Mouse (Mus musculus): Measurements from ENCODE around the gene Pard6a. TPM values are rescaled to one million over a fixed set of nuclear protein-coding genes. Genes with fewer than 3 reads are reported as not detected.

Pard6a gene
- 18.7 and 19.6 TPM in 2 replicates for polyA plus RNA-seq (2015; fragmentation: Nextera tagmentation; extraction: Ambion mirVana)

DNA sequence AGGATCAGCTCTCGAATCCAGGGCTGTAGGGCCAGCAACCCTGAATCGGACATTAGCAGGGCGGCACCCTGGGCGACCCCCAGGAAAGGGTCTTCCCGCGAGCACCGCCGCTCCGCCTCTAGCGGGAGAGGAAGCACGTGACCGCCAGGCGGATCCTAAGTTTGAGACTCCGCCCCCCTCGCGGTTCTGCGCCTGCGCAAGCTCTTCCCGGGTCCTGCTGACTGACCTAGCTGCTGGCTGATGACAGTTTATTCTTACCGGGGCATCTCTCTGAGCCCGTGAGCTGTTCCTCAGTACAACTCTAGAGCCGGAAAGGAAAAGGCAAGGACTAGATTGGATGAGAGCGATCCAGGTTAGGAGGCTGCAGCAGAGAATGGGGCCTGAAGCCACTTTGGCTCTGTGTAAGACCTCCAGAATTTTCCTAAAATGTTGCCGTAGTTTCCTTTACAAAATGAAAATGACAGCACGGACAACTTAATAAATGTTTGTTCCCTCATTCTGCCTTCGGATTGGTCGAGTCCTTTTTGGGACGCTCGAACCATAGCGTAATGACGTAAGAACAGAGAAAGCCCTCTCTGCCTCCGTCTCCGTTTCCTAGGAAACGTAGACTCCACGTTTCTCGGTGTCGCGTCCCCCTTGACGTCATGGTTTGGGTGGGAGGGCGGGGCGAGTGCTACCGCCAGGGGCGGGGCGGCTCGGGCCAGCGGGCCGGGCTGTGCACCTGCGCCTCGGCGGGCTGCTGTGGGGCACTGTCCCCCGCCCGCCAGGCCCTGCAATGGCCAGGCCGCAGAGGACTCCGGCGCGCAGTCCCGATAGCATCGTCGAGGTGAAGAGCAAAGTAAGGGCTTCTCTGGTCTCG, at the start of gene Pard6a, which contains the start of gene Acd:
Gene Pard6a (plus strand): TSS at position 183 of the 859 bp plus-strand sequence.
Gene Acd (minus strand): TSS at position 137 of the 859 bp plus-strand sequence.
- Histone ChIP-seq H3K9ac (ENCODE audit: low read depth, low read length) (peak within 1 kb of the TSS; percentile 50), H3K4me3 (replicated peaks; ENCODE audit: low read depth, low read length) (peak within 1 kb of the TSS; percentile 51), H3K9me3 (replicated peaks; ENCODE audit: low read length) (no peaks in the 10 kb centered on the region), H3K27me3 (ENCODE audit: insufficient read depth, low read length) (no peaks in the 10 kb centered on the region), H3K27ac (peak within 1 kb of the TSS; percentile 86), H3K4me1 (replicated peaks; ENCODE audit: insufficient read depth, low read length) (peaks cover 12% of the 10 kb centered on the region; the same call in 1 of the 2 replicates), H3K36me3 (ENCODE audit: insufficient read depth, low read length) (peaks cover 6% of the 10 kb centered on the region; the same call in 1 of the 2 replicates), H3K4me2 (ENCODE audit: low read length) (peak within 1 kb of the TSS; percentile 92)
- DNase-seq (ENCODE audit: low spot score) (peak; percentile 97), ATAC-seq (replicated peaks; ENCODE audit: low FRiP score, low read depth) (peak; percentile 68)
- WGBS = under 1% methylated on average over 57 of the region's 60 CpGs
- TF ChIP-seq CTCF (IDR thresholded peaks at IDR 0.05; ENCODE audit: low read depth) = peak; percentile 23; the same call in 1 of the 2 replicates

DNA sequence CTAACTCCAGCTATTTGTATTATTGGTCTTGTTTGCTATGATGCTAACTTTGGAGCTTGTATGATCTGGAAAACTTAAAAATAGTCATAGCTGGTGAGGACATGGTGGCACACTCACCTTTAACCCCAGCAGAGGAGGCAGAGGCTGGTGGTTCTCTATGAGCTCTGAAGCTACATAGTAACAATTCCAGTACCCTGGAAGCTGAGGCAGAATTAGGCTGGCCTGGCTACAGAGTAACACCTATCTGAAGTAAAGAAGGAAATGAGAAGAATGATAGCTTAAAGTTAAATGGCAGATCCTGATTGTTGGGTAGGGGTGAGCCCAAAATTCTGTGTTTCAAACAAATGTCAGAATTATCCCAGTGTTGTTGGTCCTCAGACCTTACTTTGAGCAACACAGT, 43.3 kb upstream of the Pard6a start:
- no peak for TF ChIP-seq CTCF (IDR thresholded peaks at IDR 0.05; ENCODE audit: low read depth)
- ATAC-seq (replicated peaks; ENCODE audit: low FRiP score, low read depth) = no peak

DNA sequence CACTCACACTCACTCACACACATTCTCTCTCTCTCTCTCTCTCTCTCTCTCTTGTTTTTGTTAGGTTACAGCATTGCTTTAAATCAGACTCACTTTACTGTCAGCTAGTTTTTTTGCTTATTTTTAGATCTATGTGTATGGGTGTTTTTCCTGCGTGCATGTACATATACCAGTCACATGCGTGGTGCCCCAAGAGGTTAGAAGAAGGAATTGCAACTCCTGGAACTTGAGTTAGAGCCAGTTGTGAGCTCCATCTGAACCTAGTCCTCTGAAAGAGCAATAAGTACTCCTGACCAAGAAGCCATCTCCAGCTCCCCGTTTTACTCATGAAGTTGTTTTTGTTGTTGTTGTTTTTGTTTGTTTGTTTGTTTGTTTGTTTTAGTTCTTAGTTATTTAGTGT, 39.8 kb upstream of the Pard6a start:
- Histone ChIP-seq H3K4me1 (replicated peaks; ENCODE audit: insufficient read depth, low read length) (no peaks in the 10 kb centered on the region), H3K9ac (ENCODE audit: low read depth, low read length) (no peak overlapping the region), H3K27ac (no peak overlapping the region), H3K36me3 (ENCODE audit: insufficient read depth, low read length) (peaks cover 20% of the 10 kb centered on the region; the same call in 1 of the 2 replicates), H3K27me3 (ENCODE audit: insufficient read depth, low read length) (no peaks in the 10 kb centered on the region), H3K9me3 (replicated peaks; ENCODE audit: low read length) (no peaks in the 10 kb centered on the region), H3K4me3 (replicated peaks; ENCODE audit: low read depth, low read length) (no peak overlapping the region), H3K4me2 (ENCODE audit: low read length) (no peak overlapping the region)
- 74% methylated on average over 3 of the region's 3 CpGs for WGBS
- no peak for ATAC-seq (replicated peaks; ENCODE audit: low FRiP score, low read depth)
- peak; percentile 82 for DNase-seq (ENCODE audit: low spot score)
- peak; percentile 62 for TF ChIP-seq CTCF (IDR thresholded peaks at IDR 0.05; ENCODE audit: low read depth)

More for the DNA sequence above, 43.3 kb upstream of the Pard6a start:
- no peak for DNase-seq (ENCODE audit: low spot score)
- no peaks in the 10 kb centered on the region for H3K27me3 ChIP-seq (ENCODE audit: insufficient read depth, low read length)
- no peak overlapping the region for H3K4me2 ChIP-seq (ENCODE audit: low read length)
- H3K9me3 ChIP-seq (replicated peaks; ENCODE audit: low read length) = no peaks in the 10 kb centered on the region
- H3K9ac ChIP-seq (ENCODE audit: low read depth, low read length) = no peak overlapping the region
- H3K36me3 ChIP-seq (ENCODE audit: insufficient read depth, low read length) = 0 out of 2 replicates have a peak, but pooled peaks cover 9% of the 10 kb centered on the region
- no peak overlapping the region for H3K27ac ChIP-seq
- no peak overlapping the region for H3K4me3 ChIP-seq (replicated peaks; ENCODE audit: low read depth, low read length)
- H3K4me1 ChIP-seq (replicated peaks; ENCODE audit: insufficient read depth, low read length) = no peaks in the 10 kb centered on the region

DNA sequence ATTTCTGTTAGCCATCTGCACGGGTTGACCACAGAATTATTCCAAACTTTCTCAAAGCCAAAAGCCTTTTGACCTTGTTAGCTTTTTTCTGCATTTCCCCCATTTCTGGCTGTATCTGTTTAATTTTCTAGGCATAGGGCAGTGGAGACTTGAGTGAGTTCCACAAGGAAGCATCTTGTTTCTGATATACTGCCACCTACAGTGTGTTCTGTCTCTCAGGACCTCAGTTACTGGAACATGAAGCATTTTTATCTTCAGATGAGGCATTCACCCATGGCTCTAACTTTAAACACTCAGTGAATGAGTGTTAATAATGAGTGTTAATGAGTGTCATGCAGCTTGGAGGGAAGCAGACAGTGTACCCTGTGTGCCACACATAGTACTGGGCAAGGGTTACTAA, 23.1 kb upstream of the Pard6a start:
- peak; percentile 30; the same call in 1 of the 2 replicates for TF ChIP-seq CTCF (IDR thresholded peaks at IDR 0.05; ENCODE audit: low read depth)
- Histone ChIP-seq H3K9ac (ENCODE audit: low read depth, low read length) (no peak overlapping the region), H3K4me3 (replicated peaks; ENCODE audit: low read depth, low read length) (no peak overlapping the region), H3K36me3 (ENCODE audit: insufficient read depth, low read length) (peaks cover 68% of the 10 kb centered on the region), H3K4me1 (replicated peaks; ENCODE audit: insufficient read depth, low read length) (no peaks in the 10 kb centered on the region), H3K4me2 (ENCODE audit: low read length) (no peak overlapping the region), H3K27me3 (ENCODE audit: insufficient read depth, low read length) (no peaks in the 10 kb centered on the region), H3K27ac (no peak overlapping the region), H3K9me3 (replicated peaks; ENCODE audit: low read length) (no peaks in the 10 kb centered on the region)
- WGBS = 90% methylated on average over 1 of the region's 1 CpGs
- ATAC-seq (replicated peaks; ENCODE audit: low FRiP score, low read depth) = no peak
- DNase-seq (ENCODE audit: low spot score) = peak; percentile 26

DNA sequence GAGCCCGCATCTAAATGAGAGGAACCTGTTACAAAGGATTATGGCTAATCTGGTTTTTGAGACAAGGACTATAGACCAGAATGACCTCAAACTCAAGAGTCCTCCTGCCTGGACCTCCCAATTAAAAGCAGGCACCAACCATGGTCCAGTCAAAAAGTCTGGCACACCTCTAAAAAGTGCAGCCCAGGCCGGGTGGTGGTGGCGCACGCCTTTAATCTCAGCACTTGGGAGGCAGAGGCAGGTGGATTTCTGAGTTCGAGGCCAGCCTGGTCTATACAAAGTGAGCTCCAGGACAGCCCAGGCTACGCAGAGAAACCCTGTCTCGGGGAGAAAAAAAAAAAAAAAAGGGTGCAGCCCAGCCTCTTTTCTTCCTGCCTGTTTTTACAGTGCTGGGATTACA, 15.6 kb upstream of the Pard6a start:
- WGBS = 68% methylated on average over 7 of the region's 7 CpGs
- H3K9me3 ChIP-seq (replicated peaks; ENCODE audit: low read length) = no peaks in the 10 kb centered on the region
- no peak for ATAC-seq (replicated peaks; ENCODE audit: low FRiP score, low read depth)
- H3K36me3 ChIP-seq (ENCODE audit: insufficient read depth, low read length) = peaks cover 25% of the 10 kb centered on the region
- H3K4me3 ChIP-seq (replicated peaks; ENCODE audit: low read depth, low read length) = no peak overlapping the region
- TF ChIP-seq CTCF (IDR thresholded peaks at IDR 0.05; ENCODE audit: low read depth) = no peak
- no peaks in the 10 kb centered on the region for H3K27me3 ChIP-seq (ENCODE audit: insufficient read depth, low read length)
- no peak for DNase-seq (ENCODE audit: low spot score)
- no peak overlapping the region for H3K27ac ChIP-seq
- H3K9ac ChIP-seq (ENCODE audit: low read depth, low read length) = no peak overlapping the region
- no peaks in the 10 kb centered on the region for H3K4me1 ChIP-seq (replicated peaks; ENCODE audit: insufficient read depth, low read length)
- H3K4me2 ChIP-seq (ENCODE audit: low read length) = no peak overlapping the region

DNA sequence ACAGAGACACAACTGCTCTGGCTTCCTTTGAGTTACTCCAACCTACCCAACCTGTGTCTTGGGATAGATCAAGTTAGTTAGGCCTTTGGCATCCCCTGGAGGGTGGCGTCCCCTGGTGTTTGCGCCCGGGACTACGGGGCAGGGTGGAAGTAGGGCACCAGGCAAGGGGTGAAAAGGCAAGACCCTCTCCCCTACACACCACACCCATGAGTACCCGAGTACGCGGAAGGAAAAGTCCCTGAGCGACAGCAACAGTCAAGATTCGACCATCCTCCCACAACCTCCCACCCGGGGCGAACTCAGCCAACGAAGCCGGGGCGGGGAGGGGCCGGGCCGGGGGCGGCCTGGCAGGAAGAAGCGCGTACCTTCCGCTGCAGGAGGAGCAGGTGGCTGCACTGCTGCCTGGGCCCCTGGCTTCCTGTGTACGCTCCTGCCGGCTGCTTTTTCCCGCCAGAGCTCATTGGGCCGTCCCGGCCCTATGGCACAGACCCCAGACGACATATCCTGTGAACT, 15.1 kb upstream of the Pard6a start, which contains the start of gene Carmil2:
Gene Carmil2 (plus strand): TSS at position 479 of the 513 bp plus-strand sequence.
- Histone ChIP-seq H3K9me3 (replicated peaks; ENCODE audit: low read length) (no peaks in the 10 kb centered on the region), H3K27ac (no peak within 1 kb of the TSS), H3K27me3 (ENCODE audit: insufficient read depth, low read length) (no peaks in the 10 kb centered on the region), H3K4me3 (replicated peaks; ENCODE audit: low read depth, low read length) (no peak within 1 kb of the TSS; the same call in 1 of the 2 replicates), H3K36me3 (ENCODE audit: insufficient read depth, low read length) (peaks cover 19% of the 10 kb centered on the region), H3K4me1 (replicated peaks; ENCODE audit: insufficient read depth, low read length) (no peaks in the 10 kb centered on the region), H3K9ac (ENCODE audit: low read depth, low read length) (peak within 1 kb of the TSS; percentile 42; the same call in 1 of the 2 replicates), H3K4me2 (ENCODE audit: low read length) (peak within 1 kb of the TSS; percentile 56)
- DNase-seq (ENCODE audit: low spot score) (peak; percentile 58), ATAC-seq (replicated peaks; ENCODE audit: low FRiP score, low read depth) (peak; percentile 75)
- TF ChIP-seq CTCF (IDR thresholded peaks at IDR 0.05; ENCODE audit: low read depth) = peak; percentile 81
- WGBS = 4% methylated on average over 26 of the region's 26 CpGs

Data from kidney, postnatal 0 days (tissue).